Mouse (Mus musculus): ENCODE results near the gene Rai14.

DNA sequence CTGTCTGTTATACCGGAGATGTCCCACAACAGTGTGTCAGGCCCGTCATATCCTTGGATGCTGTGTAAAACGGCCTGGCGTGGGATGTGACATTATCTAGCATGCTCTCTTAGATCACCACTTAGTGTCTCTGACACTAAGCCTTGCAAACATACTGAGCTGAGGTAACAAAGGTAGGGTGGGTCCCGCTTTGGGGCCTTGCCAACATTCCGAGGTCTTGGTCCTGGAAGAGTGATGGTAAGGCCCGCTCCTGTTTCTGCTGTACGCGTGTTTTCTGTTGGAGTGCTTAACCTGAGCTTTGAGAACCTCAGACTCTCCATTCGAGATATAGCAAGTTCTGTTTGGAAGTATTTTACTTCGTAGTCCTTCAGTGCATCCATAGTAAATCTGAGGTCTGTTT is 5.8 kb upstream of the Rai14 start:
- TF ChIP-seq CTCF (IDR thresholded peaks at IDR 0.05; ENCODE audit: borderline replicate concordance, insufficient read depth, low read depth, low read length) (no peak), POLR2A (IDR thresholded peaks at IDR 0.05; ENCODE audit: borderline replicate concordance, insufficient read depth, low read length) (no peak)

All from cerebellum, adult 2 months (tissue).